In the genomic region with DNA sequence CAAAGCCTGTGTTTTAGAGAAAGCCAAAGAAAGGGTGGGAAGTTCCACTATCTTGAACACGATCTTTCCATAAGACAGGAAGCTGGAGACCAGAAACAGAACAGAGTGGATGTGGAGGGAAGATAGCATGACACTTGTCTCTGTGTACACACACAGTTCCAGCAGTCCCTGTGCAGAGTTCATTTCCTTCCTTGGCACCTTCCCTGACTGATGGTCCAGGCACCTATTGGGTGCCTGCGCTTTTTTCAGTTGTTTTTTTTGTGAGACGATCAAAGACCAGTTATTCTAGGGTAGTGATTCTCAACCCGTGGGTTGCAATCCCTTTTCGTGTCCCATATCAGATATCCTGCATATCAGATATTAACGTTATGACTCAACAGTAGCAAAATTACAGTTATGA, we compare ENCODE assay signal across 36 mouse cellular contexts. TPM values are rescaled to one million over a fixed set of nuclear protein-coding genes. Genes with fewer than 3 reads are reported as not detected.
"Had no signal": no experiment of that assay in that cellular context is flagged by ENCODE, and none has a peak within 500 bp of the region (broad histone marks: within the 10 kb centered on the region; RNA-seq: fewer than 3 reads in every experiment).

No protein-coding gene starts in this region.

- H3K36me3 ChIP-seq: forebrain, embryonic 15.5 days; heart, embryonic 10.5 days; heart, embryonic 12.5 days; hindbrain, embryonic 13.5 days; hindbrain, embryonic 15.5 days; limb, embryonic 13.5 days; limb, embryonic 15.5 days; liver, embryonic 12.5 days had no signal

- H3K9ac ChIP-seq: forebrain, embryonic 15.5 days; forebrain, postnatal 0 days; heart, embryonic 12.5 days; hindbrain, embryonic 13.5 days; hindbrain, embryonic 15.5 days; limb, embryonic 13.5 days; limb, embryonic 15.5 days; liver, embryonic 12.5 days; liver, embryonic 14.5 days had no signal

- DNase-seq: forebrain, postnatal 0 days; gastrocnemius, postnatal 14 days; gastrocnemius, postnatal 36 days; heart, adult 18-20 months; heart, postnatal 10 days; heart, postnatal 36 days; kidney, adult 18-20 months; kidney, postnatal 14 days; layer of hippocampus, adult 9-11 months; layer of hippocampus, postnatal 36 days; left cerebral cortex, postnatal 4 days had no signal

- H3K27me3 ChIP-seq: forebrain, embryonic 15.5 days; heart, embryonic 12.5 days; hindbrain, embryonic 13.5 days; hindbrain, embryonic 15.5 days; limb, embryonic 13.5 days; limb, embryonic 15.5 days; liver, embryonic 12.5 days had no signal

- H3K4me1 ChIP-seq: forebrain, embryonic 15.5 days; heart, embryonic 12.5 days; hindbrain, embryonic 13.5 days; hindbrain, embryonic 15.5 days; limb, embryonic 15.5 days; liver, embryonic 12.5 days had no signal

- H3K4me2 ChIP-seq: forebrain, embryonic 15.5 days; heart, embryonic 12.5 days; hindbrain, embryonic 13.5 days; hindbrain, embryonic 15.5 days; limb, embryonic 13.5 days; limb, embryonic 15.5 days; liver, embryonic 12.5 days had no signal

- H3K27ac ChIP-seq: forebrain, embryonic 15.5 days; heart, embryonic 10.5 days; hindbrain, embryonic 13.5 days; hindbrain, embryonic 15.5 days; hindbrain, postnatal 0 days; limb, embryonic 13.5 days; limb, embryonic 15.5 days; liver, embryonic 12.5 days; liver, embryonic 14.5 days had no signal

- ATAC-seq: forebrain, embryonic 15.5 days; forebrain, postnatal 0 days; hindbrain, postnatal 0 days; intestine, embryonic 16.5 days; liver, embryonic 12.5 days had no signal

- H3K9me3 ChIP-seq: forebrain, embryonic 15.5 days; heart, embryonic 10.5 days; heart, embryonic 12.5 days; hindbrain, embryonic 13.5 days; hindbrain, embryonic 15.5 days; limb, embryonic 13.5 days; limb, embryonic 15.5 days; liver, embryonic 12.5 days had no signal

- H3K4me3 ChIP-seq: forebrain, embryonic 15.5 days; heart, embryonic 10.5 days; heart, embryonic 12.5 days; hindbrain, embryonic 13.5 days; hindbrain, embryonic 15.5 days; limb, embryonic 13.5 days; limb, embryonic 15.5 days; liver, embryonic 12.5 days had no signal

RNA-seq across cellular contexts. Expression of a gene that starts 13.0 kb away (rescaled TPM):
- total RNA-seq: forebrain, postnatal 0 days; gastrocnemius, adult 18-20 months; gastrocnemius, postnatal 14 days; gastrocnemius, postnatal 36 days; heart, adult 18-20 months; heart, adult 8-10 months; heart, postnatal 10 days; heart, postnatal 36 days; hematopoietic stem cell, adult 5-6 weeks; hindbrain, postnatal 0 days; layer of hippocampus, adult 18-20 months; layer of hippocampus, postnatal 14 days; left cerebral cortex, adult 18-20 months; left cerebral cortex, adult 8-10 months; left cerebral cortex, postnatal 10 days; left cerebral cortex, postnatal 25 days; left cerebral cortex, postnatal 4 days had no signal
- polyA plus RNA-seq: forebrain, embryonic 15.5 days; forebrain, postnatal 0 days; heart, embryonic 12.5 days; heart, embryonic 14.5 days; hindbrain, embryonic 11.5 days; hindbrain, embryonic 15.5 days; intestine, embryonic 16.5 days; kidney, embryonic 16.5 days; large intestine, adult 2 months; liver, embryonic 12.5 days; liver, embryonic 14.5 days; liver, embryonic 16.5 days had no signal
